Mouse (Mus musculus): ENCODE results near the gene Arhgef3. TPM values are rescaled to one million over a fixed set of nuclear protein-coding genes. Genes with fewer than 3 reads are reported as not detected.

Arhgef3 gene
- total and polyA plus RNA-seq, 2 experiments from 2014 or later = 12.3 to 17.7 TPM

- no peak overlapping the region for H3K4me3 ChIP-seq (ENCODE audit: low read depth, low read length)
- H3K9me3 ChIP-seq (ENCODE audit: low read length) = no peaks in the 10 kb centered on the region
- no peaks in the 10 kb centered on the region for H3K36me3 ChIP-seq (ENCODE audit: insufficient read depth)
- DNase-seq = no peak
- H3K4me1 ChIP-seq (ENCODE audit: insufficient read depth) = no peaks in the 10 kb centered on the region
- H3K27me3 ChIP-seq (ENCODE audit: insufficient read depth, low read length) = no peaks in the 10 kb centered on the region
- H3K4me2 ChIP-seq (ENCODE audit: low read depth) = no peak overlapping the region
- H3K27ac ChIP-seq (ENCODE audit: low read depth, low read length) = no peak overlapping the region
- WGBS = 68% methylated on average over 5 of the region's 5 CpGs
- no peak overlapping the region for H3K9ac ChIP-seq
- ATAC-seq = no peak
- no peak for TF ChIP-seq CTCF (IDR thresholded peaks at IDR 0.05; ENCODE audit: low read depth)
Measured at GRCm38 (mm10) chr14:27347666-27348065, 233.0 kb downstream of the Arhgef3 start.

DNA sequence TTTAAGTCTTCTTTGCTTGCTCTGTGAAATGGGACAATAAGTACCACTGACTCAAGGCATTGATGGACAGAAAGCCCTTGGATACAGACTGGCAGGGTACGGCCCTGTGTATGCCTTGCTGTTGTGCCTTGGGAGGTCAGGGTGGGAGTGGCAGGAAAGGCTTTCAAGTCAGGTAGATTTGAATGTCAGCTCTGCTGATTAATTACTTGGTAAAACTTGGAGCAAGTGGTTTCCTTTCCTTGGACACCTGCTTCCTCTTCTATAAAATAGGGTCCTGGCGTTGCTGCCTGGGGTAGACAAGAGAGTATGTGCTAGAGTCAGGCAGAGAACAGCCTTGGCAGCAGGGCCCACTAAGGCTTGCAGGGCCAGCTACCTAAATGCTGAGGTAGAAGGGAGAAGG, 233.4 kb downstream of the Arhgef3 start:
- Histone ChIP-seq H3K27me3 (ENCODE audit: insufficient read depth, low read length) (no peaks in the 10 kb centered on the region), H3K4me1 (ENCODE audit: insufficient read depth) (no peaks in the 10 kb centered on the region), H3K9ac (no peak overlapping the region), H3K27ac (ENCODE audit: low read depth, low read length) (no peak overlapping the region), H3K9me3 (ENCODE audit: low read length) (no peaks in the 10 kb centered on the region), H3K4me3 (ENCODE audit: low read depth, low read length) (no peak overlapping the region), H3K36me3 (ENCODE audit: insufficient read depth) (no peaks in the 10 kb centered on the region), H3K4me2 (ENCODE audit: low read depth) (no peak overlapping the region)
- ATAC-seq (no peak), DNase-seq (no peak)
- TF ChIP-seq CTCF (IDR thresholded peaks at IDR 0.05; ENCODE audit: low read depth) = no peak
- WGBS = 82% methylated on average over 2 of the region's 2 CpGs

DNA sequence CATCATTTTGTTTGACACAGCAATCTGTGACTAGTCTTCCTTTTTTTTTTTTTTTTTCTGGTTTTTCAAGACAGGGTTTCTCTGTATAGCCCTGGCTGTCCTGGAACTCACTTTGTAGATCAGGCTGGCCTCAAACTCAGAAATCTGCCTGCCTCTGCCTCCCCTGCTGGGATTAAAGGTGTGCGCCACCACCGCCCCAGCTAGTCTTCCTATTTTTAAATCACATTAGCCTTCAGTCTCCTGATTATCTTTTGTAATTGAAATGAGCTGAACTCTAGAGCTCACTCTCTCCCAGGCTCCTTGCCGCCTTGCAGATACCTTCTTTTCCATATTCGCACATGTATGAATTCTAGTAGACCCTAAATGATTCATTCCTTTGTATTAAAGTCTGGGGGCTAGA, 234.0 kb downstream of the Arhgef3 start:
- TF ChIP-seq CTCF (IDR thresholded peaks at IDR 0.05; ENCODE audit: low read depth) = no peak
- no peak for DNase-seq
- no peak for ATAC-seq
- no peak overlapping the region for H3K4me3 ChIP-seq (ENCODE audit: low read depth, low read length)
- no peaks in the 10 kb centered on the region for H3K36me3 ChIP-seq (ENCODE audit: insufficient read depth)
- H3K9me3 ChIP-seq (ENCODE audit: low read length) = no peaks in the 10 kb centered on the region
- no peak overlapping the region for H3K27ac ChIP-seq (ENCODE audit: low read depth, low read length)
- no peaks in the 10 kb centered on the region for H3K4me1 ChIP-seq (ENCODE audit: insufficient read depth)
- 82% methylated on average over 4 of the region's 4 CpGs for WGBS
- no peak overlapping the region for H3K9ac ChIP-seq
- no peak overlapping the region for H3K4me2 ChIP-seq (ENCODE audit: low read depth)
- H3K27me3 ChIP-seq (ENCODE audit: insufficient read depth, low read length) = no peaks in the 10 kb centered on the region

GRCm38 (mm10) chr14:27349120-27349519, 234.4 kb downstream of the Arhgef3 start:
- WGBS = 92% methylated on average over 3 of the region's 3 CpGs
- TF ChIP-seq CTCF (IDR thresholded peaks at IDR 0.05; ENCODE audit: low read depth) = no peak
- Histone ChIP-seq H3K4me2 (ENCODE audit: low read depth) (no peak overlapping the region), H3K36me3 (ENCODE audit: insufficient read depth) (no peaks in the 10 kb centered on the region), H3K4me3 (ENCODE audit: low read depth, low read length) (no peak overlapping the region), H3K4me1 (ENCODE audit: insufficient read depth) (no peaks in the 10 kb centered on the region), H3K27me3 (ENCODE audit: insufficient read depth, low read length) (no peaks in the 10 kb centered on the region), H3K27ac (ENCODE audit: low read depth, low read length) (no peak overlapping the region), H3K9ac (no peak overlapping the region), H3K9me3 (ENCODE audit: low read length) (no peaks in the 10 kb centered on the region)
- no peak for ATAC-seq
- DNase-seq = no peak

DNA sequence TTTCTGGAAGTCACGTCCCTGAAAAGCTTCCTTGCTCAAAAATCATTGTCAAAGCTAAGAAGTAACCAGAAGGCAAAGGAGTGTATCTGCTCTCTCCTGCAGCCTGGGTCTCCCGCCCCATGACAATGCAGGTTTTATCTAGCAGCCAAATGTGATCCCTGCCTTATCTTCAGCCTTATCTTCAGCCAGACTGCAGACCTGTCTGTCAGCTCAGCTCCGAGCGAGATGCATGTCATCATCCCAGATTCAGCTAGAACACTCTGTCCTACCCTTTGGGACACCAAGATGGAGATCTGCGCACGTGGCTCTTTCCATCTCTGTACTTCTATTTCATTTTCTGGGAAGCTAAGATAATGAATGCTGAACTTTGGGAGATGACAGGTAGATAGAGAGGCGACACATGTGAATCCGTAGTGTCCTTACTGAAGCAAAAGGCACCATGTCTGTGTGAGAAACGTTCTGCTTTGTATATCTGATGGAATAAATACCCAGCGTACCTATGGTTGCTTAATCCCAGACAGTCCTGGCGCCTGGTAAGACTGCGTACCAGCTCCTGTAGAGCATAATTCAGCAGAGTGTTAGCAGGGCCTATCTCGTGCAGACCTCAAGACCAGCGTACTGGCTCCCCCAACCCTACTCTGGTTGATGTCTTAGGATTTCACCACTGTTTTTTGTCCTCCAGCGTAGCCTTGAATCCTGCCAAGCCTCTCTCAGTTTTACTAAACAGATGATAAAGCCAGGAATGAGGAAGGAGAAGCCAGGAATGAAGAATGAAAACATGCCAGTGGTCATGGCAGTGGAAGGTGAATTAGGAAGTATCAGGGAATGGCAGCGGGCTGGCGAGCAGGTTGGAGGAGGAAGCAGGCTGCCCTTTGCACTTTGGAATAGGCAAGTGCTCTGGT, 235.4 kb downstream of the Arhgef3 start:
- no peaks in the 10 kb centered on the region for H3K27me3 ChIP-seq (ENCODE audit: insufficient read depth, low read length)
- no peak overlapping the region for H3K4me2 ChIP-seq (ENCODE audit: low read depth)
- no peak for TF ChIP-seq CTCF (IDR thresholded peaks at IDR 0.05; ENCODE audit: low read depth)
- H3K27ac ChIP-seq (ENCODE audit: low read depth, low read length) = no peak overlapping the region
- no peak for ATAC-seq
- no peaks in the 10 kb centered on the region for H3K36me3 ChIP-seq (ENCODE audit: insufficient read depth)
- no peak overlapping the region for H3K9ac ChIP-seq
- DNase-seq = no peak
- WGBS = 87% methylated on average over 17 of the region's 17 CpGs
- H3K9me3 ChIP-seq (ENCODE audit: low read length) = no peaks in the 10 kb centered on the region
- no peak overlapping the region for H3K4me3 ChIP-seq (ENCODE audit: low read depth, low read length)
- no peaks in the 10 kb centered on the region for H3K4me1 ChIP-seq (ENCODE audit: insufficient read depth)

DNA sequence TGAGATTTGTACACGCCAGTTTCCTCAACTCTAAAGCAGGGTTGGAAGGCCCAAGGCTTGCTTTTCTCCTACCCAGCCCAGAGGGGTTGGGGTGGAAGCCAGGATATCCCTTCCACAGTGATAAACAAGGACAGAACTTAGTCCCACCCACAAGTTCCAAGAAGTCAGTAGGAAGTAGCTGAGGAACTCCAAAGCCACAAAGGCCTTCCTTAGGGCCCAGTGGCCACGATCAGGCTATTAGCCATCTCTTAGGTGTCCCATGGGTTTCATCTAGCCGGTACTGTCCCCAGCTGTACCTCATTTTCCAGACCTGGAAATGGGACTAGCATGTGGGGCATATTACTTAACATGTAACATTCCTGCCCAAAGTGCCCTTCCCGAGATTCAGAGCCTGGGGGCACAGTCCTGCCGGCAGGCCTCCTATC, 236.4 kb downstream of the Arhgef3 start:
- DNase-seq = no peak
- H3K36me3 ChIP-seq (ENCODE audit: insufficient read depth) = no peaks in the 10 kb centered on the region
- H3K4me3 ChIP-seq (ENCODE audit: low read depth, low read length) = no peak overlapping the region
- H3K9me3 ChIP-seq (ENCODE audit: low read length) = no peaks in the 10 kb centered on the region
- no peaks in the 10 kb centered on the region for H3K4me1 ChIP-seq (ENCODE audit: insufficient read depth)
- H3K9ac ChIP-seq = no peak overlapping the region
- no peaks in the 10 kb centered on the region for H3K27me3 ChIP-seq (ENCODE audit: insufficient read depth, low read length)
- H3K4me2 ChIP-seq (ENCODE audit: low read depth) = no peak overlapping the region
- no peak for ATAC-seq
- H3K27ac ChIP-seq (ENCODE audit: low read depth, low read length) = no peak overlapping the region
- WGBS = 83% methylated on average over 5 of the region's 5 CpGs
- TF ChIP-seq CTCF (IDR thresholded peaks at IDR 0.05; ENCODE audit: low read depth) = no peak

- Histone ChIP-seq H3K27me3 (ENCODE audit: insufficient read depth, low read length) (no peaks in the 10 kb centered on the region), H3K9ac (no peak overlapping the region), H3K9me3 (ENCODE audit: low read length) (no peaks in the 10 kb centered on the region), H3K4me1 (ENCODE audit: insufficient read depth) (no peaks in the 10 kb centered on the region), H3K4me2 (ENCODE audit: low read depth) (no peak overlapping the region), H3K27ac (ENCODE audit: low read depth, low read length) (no peak overlapping the region), H3K36me3 (ENCODE audit: insufficient read depth) (no peaks in the 10 kb centered on the region), H3K4me3 (ENCODE audit: low read depth, low read length) (no peak overlapping the region)
- TF ChIP-seq CTCF (IDR thresholded peaks at IDR 0.05; ENCODE audit: low read depth) = no peak
- ATAC-seq (no peak), DNase-seq (no peak)
- WGBS = 74% methylated on average over 4 of the region's 4 CpGs
Measured at GRCm38 (mm10) chr14:27351476-27352079, 236.9 kb downstream of the Arhgef3 start.

Data from forebrain, postnatal 0 days (tissue).